Mouse (Mus musculus): ENCODE measurements around the gene Zfp994. TPM values are rescaled to one million over a fixed set of nuclear protein-coding genes. Genes with fewer than 3 reads are reported as not detected.
"Not testable (repeated sequence)": the region's sequence is repeated elsewhere in the genome, so short reads cannot be mapped to it uniquely, and the experiment has no call there.

The Zfp994 gene
- 0.16 and 0.21 TPM in 2 replicates for polyA plus RNA-seq (2012)

GRCm38 (mm10) chr17:22225422-22226012 lies at the start of gene Zfp994:
Gene Zfp994 (minus strand): TSS chr17:22225616.
- TF ChIP-seq GATA1 (IDR thresholded peaks at IDR 0.05; ENCODE audit: low read length), result not testable (repeated sequence)

- TF ChIP-seq GATA1 (IDR thresholded peaks at IDR 0.05; ENCODE audit: low read length), result not testable (repeated sequence)
Observed at GRCm38 (mm10) chr17:22165722-22166294, 59.6 kb downstream of the Zfp994 start, which contains the start of gene Zfp947. Gene Zfp947 (minus strand): TSS chr17:22166190.

Other genes starting within 250 kb of the Zfp994 start
- gene Zfp947, start 59.4 kb downstream of the Zfp994 start, polyA plus RNA-seq (2012), result not detected in 2 replicates
- gene CT030661.1, start 89.2 kb upstream of the Zfp994 start, polyA plus RNA-seq (2012), result 0.39 and 0.87 TPM in 2 replicates
- 1.1 and 1.7 TPM in 2 replicates for gene Zfp944, start 135.8 kb upstream of the Zfp994 start, polyA plus RNA-seq (2012)
- gene Zfp758, start 135.8 kb upstream of the Zfp994 start, polyA plus RNA-seq (2012), result 0.10 and 0.11 TPM in 2 replicates
- gene Zfp946, start 198.6 kb upstream of the Zfp994 start, polyA plus RNA-seq (2012), result 4.3 and 5.2 TPM in 2 replicates

Measured in G1E-ER4 (cell line).